Mouse (Mus musculus) heart, embryonic 10.5 days (tissue): Measurements from ENCODE around the gene Nos2. TPM values are rescaled to one million over a fixed set of nuclear protein-coding genes. Genes with fewer than 3 reads are reported as not detected.
"Not testable (repeated sequence)": the region's sequence is repeated elsewhere in the genome, so short reads cannot be mapped to it uniquely, and the experiment has no call there.

Experiments used
- DNase-seq: peaks from one replicate; pipeline ENCODE4 v3.0.0-alpha.2; 2017; ENCODE audit warnings: low spot score
- H3K27ac ChIP-seq: fragments of 300-500 bp; sonication (generic); 2 replicates; pipeline ENCODE4 v1.5.1; 2016; ENCODE audit warnings: mild to moderate bottlenecking
- H3K27me3 ChIP-seq: fragments of 300-500 bp; sonication (generic); 2 replicates; pipeline ENCODE4 v1.6.1; 2016; ENCODE audit warnings: mild to moderate bottlenecking; ENCODE audit not compliant: poor library complexity, insufficient read depth, severe bottlenecking
- H3K36me3 ChIP-seq: fragments of 300-500 bp; sonication (generic); 2 replicates; pipeline ENCODE4 v1.6.1; 2016; ENCODE audit warnings: mild to moderate bottlenecking, moderate library complexity
- H3K4me1 ChIP-seq: fragments of 300-500 bp; sonication (generic); 2 replicates; pipeline ENCODE4 v1.6.1; 2016; ENCODE audit warnings: mild to moderate bottlenecking
- H3K4me3 ChIP-seq: fragments of 300-500 bp; sonication (generic); 2 replicates; pipeline ENCODE4 v1.5.1; 2016; ENCODE audit warnings: mild to moderate bottlenecking, moderate library complexity
- H3K9me3 ChIP-seq: fragments of 300-500 bp; sonication (generic); 2 replicates; pipeline ENCODE4 v1.6.1; 2016; ENCODE audit warnings: mild to moderate bottlenecking, moderate library complexity
- WGBS: fragments of 180-500 bp; shearing (Covaris S2); methylation state at CpG from one replicate; pipeline ENCODE4 v1.1.7; 2016; 5-methylcytosine and 5-hydroxymethylcytosine counted together
- polyA plus RNA-seq: library from polyadenylated mRNA; unstranded; fragments of >200 nt; fragmentation: Nextera tagmentation; extraction: Ambion mirVana; gene quantifications from 2 replicates; pipeline ENCODE4 v1.2.1, GENCODE M21; 2016

The Nos2 gene
- polyA plus RNA-seq, 1 experiment from 2014 or later = 0.44 TPM

- H3K4me3 ChIP-seq = peak overlapping the region; percentile 3; the same call in 1 of the 2 replicates
- H3K9me3 ChIP-seq = no peaks in the 10 kb centered on the region
- DNase-seq = peak; percentile 67
- WGBS = 73% methylated on average over 7 of the region's 7 CpGs
- H3K27me3 ChIP-seq = no peaks in the 10 kb centered on the region
- no peak overlapping the region for H3K27ac ChIP-seq
- H3K4me1 ChIP-seq = peaks cover 12% of the 10 kb centered on the region
- no peaks in the 10 kb centered on the region for H3K36me3 ChIP-seq
Measured at GRCm38 (mm10) chr11:78983539-78983938, 63.0 kb downstream of the Nos2 start.

- peak within 1 kb of the TSS; percentile 36 for H3K4me3 ChIP-seq
- peak; percentile 72 for DNase-seq
- H3K27me3 ChIP-seq = no peaks in the 10 kb centered on the region
- no peaks in the 10 kb centered on the region for H3K36me3 ChIP-seq
- H3K9me3 ChIP-seq = peaks cover 3% of the 10 kb centered on the region; the same call in 1 of the 2 replicates
- peaks cover 12% of the 10 kb centered on the region for H3K4me1 ChIP-seq
- whole genome bisulfite sequencing = 71% methylated on average over 10 of the region's 10 CpGs
- no peak within 1 kb of the TSS; the same call in 1 of the 2 replicates for H3K27ac ChIP-seq
Measured at GRCm38 (mm10) chr11:78984483-78985177, 64.0 kb downstream of the Nos2 start, which contains the start of gene Lgals9. Gene Lgals9, minus strand, starts transcription at chr11:78984946.

GRCm38 (mm10) chr11:78985505-78985904 is 64.9 kb downstream of the Nos2 start:
- Histone ChIP-seq H3K9me3 (peaks cover 7% of the 10 kb centered on the region; the same call in 1 of the 2 replicates), H3K4me1 (peaks cover 10% of the 10 kb centered on the region), H3K4me3 (no peak overlapping the region), H3K36me3 (no peaks in the 10 kb centered on the region), H3K27ac (no peak overlapping the region), H3K27me3 (no peaks in the 10 kb centered on the region)
- no peak for DNase-seq

- Histone ChIP-seq H3K4me1 (peaks cover 9% of the 10 kb centered on the region), H3K9me3 (peaks cover 7% of the 10 kb centered on the region; the same call in 1 of the 2 replicates), H3K4me3 (no peak overlapping the region), H3K27me3 (no peaks in the 10 kb centered on the region), H3K27ac (no peak overlapping the region), H3K36me3 (no peaks in the 10 kb centered on the region)
- peak; percentile 58 for DNase-seq
- 81% methylated on average over 10 of the region's 10 CpGs for WGBS
Measured at GRCm38 (mm10) chr11:78986311-78987002, 65.9 kb downstream of the Nos2 start.

- 83% methylated on average over 11 of the region's 11 CpGs for WGBS
- not testable (repeated sequence) for H3K36me3 ChIP-seq, H3K4me1 ChIP-seq, H3K9me3 ChIP-seq, H3K27me3 ChIP-seq, H3K4me3 ChIP-seq, H3K27ac ChIP-seq
- DNase-seq = peak; percentile 60
Measured at GRCm38 (mm10) chr11:78989206-78989605, 68.6 kb downstream of the Nos2 start.

- H3K4me3 ChIP-seq = no peak overlapping the region
- 86% methylated on average over 9 of the region's 9 CpGs for WGBS
- no peaks in the 10 kb centered on the region for H3K27me3 ChIP-seq
- H3K27ac ChIP-seq = no peak overlapping the region
- H3K4me1 ChIP-seq = peaks cover 3% of the 10 kb centered on the region
- no peaks in the 10 kb centered on the region for H3K36me3 ChIP-seq
- peak; percentile 72 for DNase-seq
- H3K9me3 ChIP-seq = peaks cover 7% of the 10 kb centered on the region; the same call in 1 of the 2 replicates
Measured at GRCm38 (mm10) chr11:78990096-78990495, 69.5 kb downstream of the Nos2 start.

- H3K27ac ChIP-seq, H3K36me3 ChIP-seq, H3K27me3 ChIP-seq, H3K4me1 ChIP-seq, H3K4me3 ChIP-seq: not testable (repeated sequence)
- peak; percentile 13 for DNase-seq
- 78% methylated on average over 5 of the region's 5 CpGs for WGBS
- H3K9me3 ChIP-seq = peaks cover 13% of the 10 kb centered on the region; the same call in 1 of the 2 replicates
Measured at GRCm38 (mm10) chr11:78990875-78991543, 70.4 kb downstream of the Nos2 start.

GRCm38 (mm10) chr11:78999118-78999517 is 78.5 kb downstream of the Nos2 start:
- Histone ChIP-seq H3K4me1 (peaks cover 16% of the 10 kb centered on the region; the same call in 1 of the 2 replicates), H3K4me3 (no peak overlapping the region), H3K27ac (no peak overlapping the region), H3K27me3 (no peaks in the 10 kb centered on the region), H3K36me3 (no peaks in the 10 kb centered on the region), H3K9me3 (peaks cover 14% of the 10 kb centered on the region)
- DNase-seq = no peak
- 78% methylated on average over 6 of the region's 6 CpGs for WGBS

- WGBS = 78% methylated on average over 4 of the region's 4 CpGs
- Histone ChIP-seq H3K27ac (no peak overlapping the region; the same call in 1 of the 2 replicates), H3K36me3 (no peaks in the 10 kb centered on the region), H3K4me1 (peaks cover 16% of the 10 kb centered on the region; the same call in 1 of the 2 replicates), H3K27me3 (no peaks in the 10 kb centered on the region), H3K4me3 (no peak overlapping the region), H3K9me3 (peaks cover 7% of the 10 kb centered on the region; the same call in 1 of the 2 replicates)
- DNase-seq = no peak
Measured at GRCm38 (mm10) chr11:79001871-79002270, 81.3 kb downstream of the Nos2 start.

GRCm38 (mm10) chr11:79002551-79002951 is 82.0 kb downstream of the Nos2 start:
- Histone ChIP-seq H3K4me3 (no peak overlapping the region), H3K27ac (peak overlapping the region; percentile 52; the same call in 1 of the 2 replicates), H3K27me3 (no peaks in the 10 kb centered on the region), H3K4me1 (peaks cover 16% of the 10 kb centered on the region; the same call in 1 of the 2 replicates), H3K36me3 (no peaks in the 10 kb centered on the region), H3K9me3 (no peaks in the 10 kb centered on the region)
- DNase-seq = no peak
- WGBS = 43% methylated on average over 5 of the region's 5 CpGs

GRCm38 (mm10) chr11:79003053-79003768 is 82.6 kb downstream of the Nos2 start:
- Histone ChIP-seq H3K36me3 (no peaks in the 10 kb centered on the region), H3K4me1 (peaks cover 16% of the 10 kb centered on the region; the same call in 1 of the 2 replicates), H3K27ac (peak overlapping the region; percentile 52; the same call in 1 of the 2 replicates), H3K4me3 (no peak overlapping the region), H3K9me3 (no peaks in the 10 kb centered on the region), H3K27me3 (no peaks in the 10 kb centered on the region)
- WGBS = 69% methylated on average over 11 of the region's 11 CpGs
- DNase-seq = no peak
